Mouse (Mus musculus) intestine, postnatal 0 days (tissue): ENCODE results near the gene Olfr539. TPM values are rescaled to one million over a fixed set of nuclear protein-coding genes. Genes with fewer than 3 reads are reported as not detected.

Experiments used
- ATAC-seq: fragments of 200-750 bp; cut with Nextera tagmentation; 2 replicates; pipeline ENCODE4 v1.8.0; 2017; ENCODE audit warnings: mild to moderate bottlenecking, moderate TSS enrichment, moderate library complexity
- H3K27ac ChIP-seq: fragments of 300-500 bp; sonication (generic); 2 replicates; pipeline ENCODE4 v1.5.1; 2014; ENCODE audit warnings: mild to moderate bottlenecking, low read depth, low read length, moderate library complexity
- H3K27me3 ChIP-seq: fragments of 300-500 bp; sonication (generic); replicated peaks from 2 replicates; pipeline ENCODE4 v1.6.1; 2014; ENCODE audit warnings: low read length, mixed read lengths; ENCODE audit not compliant: control insufficient read depth, insufficient read depth
- H3K36me3 ChIP-seq: fragments of 300-500 bp; sonication (generic); 2 replicates; pipeline ENCODE4 v1.6.1; 2014; ENCODE audit warnings: mild to moderate bottlenecking, moderate library complexity; ENCODE audit not compliant: control insufficient read depth, insufficient read depth
- H3K4me1 ChIP-seq: fragments of 300-500 bp; sonication (generic); replicated peaks from 2 replicates; pipeline ENCODE4 v1.6.1; 2014; ENCODE audit warnings: antibody characterized with exemption, low read length, mixed read lengths; ENCODE audit not compliant: control insufficient read depth, insufficient read depth
- H3K4me2 ChIP-seq: fragments of 300-500 bp; sonication (generic); replicated peaks from 2 replicates; pipeline ENCODE4 v1.6.1; 2014; ENCODE audit warnings: low read depth, mild to moderate bottlenecking, moderate library complexity
- H3K4me3 ChIP-seq: fragments of 300-500 bp; sonication (generic); 2 replicates; pipeline ENCODE4 v1.5.1; 2014; ENCODE audit warnings: low read depth, low read length
- H3K9ac ChIP-seq: fragments of 300-500 bp; sonication (generic); 2 replicates; pipeline ENCODE4 v1.6.1; 2014; ENCODE audit warnings: mild to moderate bottlenecking, low read depth, low read length
- H3K9me3 ChIP-seq: fragments of 300-500 bp; sonication (generic); 2 replicates; pipeline ENCODE4 v1.6.1; 2016; ENCODE audit warnings: mixed run types; ENCODE audit not compliant: control insufficient read depth
- CTCF ChIP-seq: sonication (generic); IDR thresholded peaks from 2 replicates; pipeline ENCODE4 v1.5.1; 2016; ENCODE audit warnings: low read depth, mild to moderate bottlenecking, control low read depth, antibody characterized with exemption, moderate library complexity
- WGBS: fragments of 180-500 bp; shearing (Covaris S2); extraction: QIAGEN DNeasy Blood & Tissue Kit; methylation state at CpG from one replicate; pipeline ENCODE4 v1.1.7; 2014; 5-methylcytosine and 5-hydroxymethylcytosine counted together
- polyA plus RNA-seq: library from polyadenylated mRNA; unstranded; fragments of >200 nt; fragmentation: Nextera tagmentation; extraction: Ambion mirVana; gene quantifications from 2 replicates; pipeline ENCODE4 v1.2.1, GENCODE M21; 2015

Olfr539 gene
- polyA plus RNA-seq, 1 experiment from 2014 or later = not detected

DNA sequence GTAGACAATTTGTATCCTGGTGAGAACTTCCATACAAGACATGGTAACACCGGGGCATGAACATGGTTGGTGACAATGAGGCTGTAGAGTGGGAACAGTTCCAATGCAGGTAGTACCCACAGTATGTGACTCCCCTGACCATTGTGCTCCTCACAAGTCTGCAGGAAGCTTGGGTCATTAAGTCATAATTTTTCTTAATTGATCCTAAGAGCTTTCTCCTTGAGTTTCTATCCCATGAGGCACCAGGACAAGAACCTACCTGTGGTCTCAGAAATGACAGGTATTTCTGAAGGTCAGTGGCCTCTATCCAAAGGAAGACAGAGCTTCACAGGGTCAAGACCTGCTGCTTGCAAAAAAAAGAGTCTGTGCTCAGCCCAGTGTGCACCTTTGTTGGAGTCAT lies 21.9 kb downstream of the Olfr539 start, which contains the start of gene Olfr45:
Olfr45 (plus strand) TSS at position 301 of the 400 bp plus-strand sequence.
- Histone ChIP-seq H3K27ac (no peak within 1 kb of the TSS), H3K4me3 (no peak within 1 kb of the TSS), H3K9ac (no peak within 1 kb of the TSS), H3K27me3 (no peaks in the 10 kb centered on the region), H3K36me3 (no peaks in the 10 kb centered on the region), H3K4me2 (no peak within 1 kb of the TSS), H3K4me1 (no peaks in the 10 kb centered on the region), H3K9me3 (no peaks in the 10 kb centered on the region)
- no peak for ATAC-seq
- WGBS = 90% methylated on average over 1 of the region's 1 CpGs
- no peak for TF ChIP-seq CTCF

DNA sequence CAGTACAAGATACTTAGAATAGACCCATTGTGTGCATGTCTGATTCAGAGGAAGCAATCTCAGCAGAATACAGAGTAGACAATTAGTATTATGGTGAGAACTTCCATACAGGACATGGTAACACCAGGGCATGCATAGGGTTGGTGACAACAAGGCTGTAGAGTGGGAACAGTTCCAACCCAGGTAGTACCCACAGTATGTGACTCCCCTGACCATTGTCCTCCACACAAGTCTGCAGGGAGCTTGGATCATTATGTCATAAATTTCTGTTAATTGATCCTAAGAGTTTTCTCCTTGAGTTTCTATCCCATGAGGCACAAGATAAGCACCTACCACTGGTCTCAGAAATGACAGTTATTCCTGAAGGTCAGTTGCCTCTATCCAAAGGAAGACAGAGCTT lies 37.2 kb downstream of the Olfr539 start, which contains the start of gene Olfr541:
Olfr541 (plus strand) TSS at position 301 of the 400 bp plus-strand sequence.
- Histone ChIP-seq H3K36me3 (no peaks in the 10 kb centered on the region), H3K9me3 (no peaks in the 10 kb centered on the region), H3K4me1 (no peaks in the 10 kb centered on the region), H3K27ac (no peak within 1 kb of the TSS), H3K4me3 (no peak within 1 kb of the TSS), H3K27me3 (no peaks in the 10 kb centered on the region), H3K9ac (no peak within 1 kb of the TSS), H3K4me2 (no peak within 1 kb of the TSS)
- no peak for ATAC-seq
- no peak for TF ChIP-seq CTCF

- WGBS = 64% methylated on average over 2 of the region's 2 CpGs
- Histone ChIP-seq H3K4me3 (no peak overlapping the region), H3K27ac (no peak overlapping the region)
Measured at GRCm38 (mm10) chr7:140706348-140706747, 46.6 kb downstream of the Olfr539 start.

GRCm38 (mm10) chr7:140707536-140708284 lies 48.0 kb downstream of the Olfr539 start:
- TF ChIP-seq CTCF = no peak
- H3K27ac ChIP-seq = no peak overlapping the region
- H3K4me1 ChIP-seq = no peaks in the 10 kb centered on the region
- no peak overlapping the region for H3K4me3 ChIP-seq
- H3K9me3 ChIP-seq = no peaks in the 10 kb centered on the region
- no peak for ATAC-seq
- H3K9ac ChIP-seq = no peak overlapping the region
- no peaks in the 10 kb centered on the region for H3K27me3 ChIP-seq
- no peaks in the 10 kb centered on the region for H3K36me3 ChIP-seq
- no peak overlapping the region for H3K4me2 ChIP-seq
- WGBS = 73% methylated on average over 6 of the region's 6 CpGs

More at GRCm38 (mm10) chr7:140706348-140706747, 46.6 kb downstream of the Olfr539 start:
- no peak for TF ChIP-seq CTCF
- H3K36me3 ChIP-seq = no peaks in the 10 kb centered on the region
- no peaks in the 10 kb centered on the region for H3K4me1 ChIP-seq
- no peak overlapping the region for H3K9ac ChIP-seq
- H3K27me3 ChIP-seq = no peaks in the 10 kb centered on the region
- no peak for ATAC-seq
- no peaks in the 10 kb centered on the region for H3K9me3 ChIP-seq
- H3K4me2 ChIP-seq = no peak overlapping the region

DNA sequence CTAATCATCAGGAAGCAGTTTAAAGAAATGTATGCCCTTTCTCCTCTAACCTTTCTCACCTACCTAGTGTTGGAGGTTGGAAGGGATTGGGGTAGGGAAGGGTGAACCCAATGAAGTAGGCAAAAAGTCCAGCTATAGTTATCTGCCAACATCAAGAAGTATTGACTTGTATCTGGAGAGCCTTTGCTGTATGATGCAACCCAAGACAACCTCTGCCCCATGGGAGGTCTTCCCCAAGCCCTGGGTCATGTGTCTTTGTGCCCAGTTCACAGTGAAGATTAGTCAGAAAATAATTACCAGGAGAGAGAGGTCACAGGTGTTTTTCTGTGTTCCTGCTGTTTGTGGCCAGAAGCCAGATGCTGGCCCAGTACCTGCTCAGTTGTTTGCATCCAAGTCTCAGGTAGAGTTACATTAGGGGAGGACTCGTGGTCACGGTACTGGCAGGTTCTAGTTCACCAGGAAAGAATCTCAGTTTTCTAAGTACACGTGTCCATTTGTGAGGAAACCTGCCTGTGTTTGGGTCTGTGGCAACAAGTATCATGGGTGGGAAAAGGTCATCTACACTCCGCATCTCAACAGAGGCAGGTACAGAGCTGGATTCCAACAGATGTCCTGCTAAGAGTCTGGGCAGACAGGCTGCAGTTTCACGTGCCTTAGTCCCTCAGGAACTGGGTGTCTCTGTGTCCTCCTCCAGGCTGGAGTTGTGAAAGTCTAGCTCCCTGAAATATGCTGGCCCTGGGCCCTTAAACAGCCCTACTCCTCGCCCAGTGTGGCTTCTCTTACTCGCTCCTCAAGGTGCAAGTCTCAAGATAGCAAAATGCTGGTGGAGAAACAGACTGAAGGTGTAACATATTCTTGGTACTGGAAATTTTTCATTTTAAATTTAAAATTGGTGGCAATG lies 57.7 kb downstream of the Olfr539 start:
- Histone ChIP-seq H3K4me1 (no peaks in the 10 kb centered on the region), H3K4me2 (no peak overlapping the region), H3K36me3 (no peaks in the 10 kb centered on the region), H3K4me3 (no peak overlapping the region), H3K9me3 (no peaks in the 10 kb centered on the region), H3K27me3 (no peaks in the 10 kb centered on the region), H3K27ac (no peak overlapping the region), H3K9ac (no peak overlapping the region)
- no peak for ATAC-seq
- WGBS = 79% methylated on average over 7 of the region's 7 CpGs
- no peak for TF ChIP-seq CTCF

- ATAC-seq = no peak
- no peak for TF ChIP-seq CTCF
- 48% methylated on average over 6 of the region's 6 CpGs for WGBS
- no peak overlapping the region for H3K27ac ChIP-seq
- H3K9ac ChIP-seq = no peak overlapping the region
- H3K27me3 ChIP-seq = no peaks in the 10 kb centered on the region
- no peak overlapping the region for H3K4me2 ChIP-seq
- H3K4me3 ChIP-seq = no peak overlapping the region
- no peaks in the 10 kb centered on the region for H3K4me1 ChIP-seq
- no peaks in the 10 kb centered on the region for H3K36me3 ChIP-seq
- no peaks in the 10 kb centered on the region for H3K9me3 ChIP-seq
Measured at GRCm38 (mm10) chr7:140721095-140721494, 61.4 kb downstream of the Olfr539 start.
